Mouse (Mus musculus) liver, embryonic 13.5 days (tissue): ENCODE data around the gene Hrct1. TPM values are rescaled to one million over a fixed set of nuclear protein-coding genes. Genes with fewer than 3 reads are reported as not detected.

Source experiments
- ATAC-seq: fragments of 200-750 bp; cut with Nextera tagmentation; 2 replicates; pipeline ENCODE4 v1.8.0; 2017; ENCODE audit warnings: low read depth, mild to moderate bottlenecking, moderate number of reproducible peaks, moderate library complexity
- DNase-seq: peaks from one replicate; pipeline ENCODE4 v3.0.0; 2022
- H3K27ac ChIP-seq: fragments of 300-500 bp; sonication (generic); 2 replicates; pipeline ENCODE4 v1.5.1; 2015; ENCODE audit warnings: moderate library complexity, mild to moderate bottlenecking, inconsistent platforms
- H3K27me3 ChIP-seq: fragments of 300-500 bp; sonication (generic); 2 replicates; pipeline ENCODE4 v1.6.1; 2015; ENCODE audit warnings: mild to moderate bottlenecking, inconsistent platforms
- H3K36me3 ChIP-seq: fragments of 300-500 bp; sonication (generic); 2 replicates; pipeline ENCODE4 v1.6.1; 2015; ENCODE audit warnings: mild to moderate bottlenecking, inconsistent platforms
- H3K4me1 ChIP-seq: fragments of 300-500 bp; sonication (generic); replicated peaks from 2 replicates; pipeline ENCODE4 v1.6.1; 2015; ENCODE audit warnings: inconsistent platforms
- H3K4me2 ChIP-seq: fragments of 300-500 bp; sonication (generic); 2 replicates; pipeline ENCODE4 v1.6.1; 2015; ENCODE audit warnings: inconsistent platforms, mild to moderate bottlenecking, moderate library complexity
- H3K4me3 ChIP-seq: fragments of 300-500 bp; sonication (generic); replicated peaks from 2 replicates; pipeline ENCODE4 v1.5.1; 2015; ENCODE audit warnings: mild to moderate bottlenecking, inconsistent platforms
- H3K9ac ChIP-seq: fragments of 300-500 bp; sonication (generic); 2 replicates; pipeline ENCODE4 v1.6.1; 2015; ENCODE audit warnings: mild to moderate bottlenecking, inconsistent platforms
- H3K9me3 ChIP-seq: fragments of 300-500 bp; sonication (generic); replicated peaks from 2 replicates; pipeline ENCODE4 v1.6.1; 2016; ENCODE audit warnings: inconsistent platforms
- WGBS: fragments of 180-500 bp; shearing (Covaris S2); methylation state at CpG from one replicate; pipeline ENCODE4 v1.1.7; 2015; ENCODE audit not compliant: insufficient replicate concordance; 5-methylcytosine and 5-hydroxymethylcytosine counted together
- polyA plus RNA-seq: library from polyadenylated mRNA; unstranded; fragments of >200 nt; fragmentation: Nextera tagmentation; extraction: Ambion mirVana; gene quantifications from 2 replicates; pipeline ENCODE4 v1.2.1, GENCODE M21; 2015

The Hrct1 gene
- polyA plus RNA-seq, 1 experiment from 2014 or later: 0.09 TPM

- ATAC-seq: no peak
- H3K4me3 ChIP-seq: no peak overlapping the region
- WGBS: 38% methylated on average over 6 of the region's 6 CpGs
- no peaks in the 10 kb centered on the region for H3K4me1 ChIP-seq
- H3K36me3 ChIP-seq: no peaks in the 10 kb centered on the region
- no peak for DNase-seq
- H3K9ac ChIP-seq: no peak overlapping the region
- no peak overlapping the region for H3K27ac ChIP-seq
- H3K27me3 ChIP-seq: no peaks in the 10 kb centered on the region
- no peaks in the 10 kb centered on the region for H3K9me3 ChIP-seq
- no peak overlapping the region for H3K4me2 ChIP-seq
Measured at GRCm38 (mm10) chr4:43757213-43757612, 30.2 kb downstream of the Hrct1 start.

DNA sequence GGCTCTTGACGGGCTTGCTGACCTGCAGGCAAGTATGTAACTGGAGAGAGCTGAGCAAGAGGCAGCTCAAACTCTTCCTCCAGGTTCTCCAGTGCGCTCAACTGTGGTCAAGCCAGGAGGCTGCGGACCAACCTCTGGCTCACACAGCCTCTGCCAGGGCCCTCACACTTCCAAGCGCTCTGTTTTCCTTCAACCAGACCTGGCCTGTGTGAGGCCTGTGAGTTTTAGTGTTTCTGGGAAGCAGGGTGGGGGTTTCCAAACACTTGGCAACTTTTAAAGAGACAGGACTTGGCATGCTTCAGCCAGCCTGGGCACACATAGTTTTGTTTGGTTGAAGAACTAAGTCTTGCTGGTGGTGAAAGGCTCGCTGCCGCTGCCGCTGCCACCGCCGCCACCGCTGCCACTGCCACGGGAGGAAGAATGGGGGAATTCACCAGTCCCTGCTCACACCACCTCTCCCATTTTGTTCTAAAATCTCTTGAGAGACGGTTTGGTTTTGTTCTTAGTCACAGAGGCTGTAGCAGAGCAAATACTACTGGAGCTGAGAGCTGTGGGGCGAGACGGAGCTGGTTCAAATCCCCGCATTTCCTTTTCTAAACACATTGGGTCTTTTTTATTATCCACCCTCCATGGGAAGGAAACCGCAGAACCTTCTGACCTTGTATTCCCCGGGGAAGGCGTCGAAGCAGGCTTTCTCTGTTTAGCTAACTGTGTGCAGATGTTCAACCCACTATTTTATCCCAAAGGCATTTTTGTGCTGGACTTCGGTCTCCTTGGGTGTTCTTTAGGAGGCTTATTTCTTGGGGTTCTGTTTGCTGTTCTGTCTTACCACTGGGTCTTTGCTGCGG lies 32.8 kb downstream of the Hrct1 start:
- H3K27me3 ChIP-seq: no peaks in the 10 kb centered on the region
- no peak for DNase-seq

DNA sequence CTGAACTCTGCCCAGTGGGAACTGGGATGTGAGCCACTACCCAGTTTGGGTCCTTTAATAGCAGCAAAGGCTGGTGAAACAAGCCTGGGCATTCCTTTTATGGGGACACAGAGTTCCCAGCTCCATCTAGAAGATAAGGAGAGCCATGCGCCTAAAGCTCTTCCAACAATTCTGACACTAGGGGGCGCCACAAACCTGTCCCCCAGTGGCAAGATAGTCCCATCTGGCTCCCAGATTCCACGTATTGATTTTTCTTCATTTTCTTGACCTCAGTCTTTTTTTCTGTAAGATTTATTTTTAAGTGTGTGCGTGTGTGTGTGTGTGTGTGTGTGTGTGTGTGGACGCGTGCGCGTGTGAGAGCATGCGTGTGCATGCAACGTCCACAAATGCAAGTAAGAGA lies 33.5 kb downstream of the Hrct1 start:
- Histone ChIP-seq H3K9ac (no peak overlapping the region), H3K4me1 (no peaks in the 10 kb centered on the region), H3K36me3 (no peaks in the 10 kb centered on the region), H3K4me3 (no peak overlapping the region), H3K9me3 (0 out of 2 replicates have a peak, but pooled peaks cover 4% of the 10 kb centered on the region), H3K4me2 (no peak overlapping the region), H3K27ac (no peak overlapping the region), H3K27me3 (no peaks in the 10 kb centered on the region)
- 66% methylated on average over 10 of the region's 10 CpGs for WGBS
- DNase-seq (no peak), ATAC-seq (no peak)

More for the DNA sequence above, 32.8 kb downstream of the Hrct1 start:
- Histone ChIP-seq H3K4me1 (no peaks in the 10 kb centered on the region), H3K4me3 (no peak overlapping the region), H3K27ac (no peak overlapping the region), H3K9ac (no peak overlapping the region), H3K9me3 (0 out of 2 replicates have a peak, but pooled peaks cover 4% of the 10 kb centered on the region), H3K36me3 (no peaks in the 10 kb centered on the region), H3K4me2 (no peak overlapping the region)
- no peak for ATAC-seq
- 76% methylated on average over 21 of the region's 21 CpGs for WGBS

- DNase-seq: no peak
- WGBS: 47% methylated on average over 2 of the region's 2 CpGs
- H3K9me3 ChIP-seq: 0 out of 2 replicates have a peak, but pooled peaks cover 4% of the 10 kb centered on the region
- H3K27me3 ChIP-seq: no peaks in the 10 kb centered on the region
- H3K4me3 ChIP-seq: no peak overlapping the region
- H3K4me2 ChIP-seq: no peak overlapping the region
- no peak overlapping the region for H3K9ac ChIP-seq
- H3K4me1 ChIP-seq: no peaks in the 10 kb centered on the region
- ATAC-seq: no peak
- H3K27ac ChIP-seq: no peak overlapping the region
- H3K36me3 ChIP-seq: no peaks in the 10 kb centered on the region
Measured at GRCm38 (mm10) chr4:43761336-43761735, 34.3 kb downstream of the Hrct1 start.

DNA sequence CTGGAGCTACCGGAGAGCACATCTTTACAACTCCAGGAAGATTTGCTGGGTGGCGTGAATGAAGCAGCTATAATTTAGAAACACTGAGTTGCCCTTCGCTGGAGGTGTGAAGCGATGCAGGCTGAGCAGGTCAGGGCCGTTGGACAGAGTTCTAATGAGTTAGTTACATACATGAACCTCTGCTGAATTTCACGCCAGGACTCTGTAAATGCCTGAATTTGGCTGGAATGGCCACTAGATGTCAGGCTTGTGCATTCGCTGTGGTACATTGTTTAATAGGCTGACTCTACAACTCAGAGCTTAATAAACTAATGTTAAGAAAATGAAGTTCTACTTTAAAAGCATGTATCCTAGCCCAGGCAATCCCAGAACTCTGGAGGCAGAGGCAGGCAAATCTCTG lies 36.4 kb downstream of the Hrct1 start:
- Histone ChIP-seq H3K4me3 (no peak overlapping the region), H3K27ac (no peak overlapping the region), H3K9me3 (0 out of 2 replicates have a peak, but pooled peaks cover 4% of the 10 kb centered on the region), H3K4me1 (no peaks in the 10 kb centered on the region), H3K9ac (no peak overlapping the region), H3K36me3 (no peaks in the 10 kb centered on the region), H3K27me3 (no peaks in the 10 kb centered on the region), H3K4me2 (no peak overlapping the region)
- no peak for ATAC-seq
- WGBS: 18% methylated on average over 7 of the region's 7 CpGs
- peak; percentile 5 for DNase-seq

DNA sequence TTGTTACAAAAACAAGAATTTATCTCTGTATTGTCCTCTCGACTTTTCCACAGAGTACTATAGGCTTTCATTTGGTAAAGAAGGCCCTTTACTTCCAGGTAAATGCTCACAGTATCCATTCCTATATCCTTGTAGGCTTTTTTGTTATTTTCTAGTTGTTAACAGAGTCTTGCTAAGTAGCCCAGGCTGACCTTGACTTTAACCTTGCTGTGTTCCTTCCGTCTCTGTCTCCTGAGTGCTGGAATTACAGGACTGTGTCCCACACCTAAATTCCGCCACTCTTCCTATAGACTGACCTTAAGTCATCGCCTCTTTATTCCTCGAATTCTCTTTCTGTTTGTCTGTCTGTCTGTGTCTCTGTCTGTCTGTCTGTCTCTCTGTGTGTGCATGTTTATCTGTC lies 41.4 kb downstream of the Hrct1 start:
- H3K27me3 ChIP-seq: peaks cover 4% of the 10 kb centered on the region; the same call in 1 of the 2 replicates
- no peaks in the 10 kb centered on the region for H3K4me1 ChIP-seq
- no peak overlapping the region for H3K4me2 ChIP-seq
- H3K27ac ChIP-seq: no peak overlapping the region
- H3K9ac ChIP-seq: no peak overlapping the region
- H3K4me3 ChIP-seq: no peak overlapping the region
- WGBS: 72% methylated on average over 5 of the region's 5 CpGs
- H3K9me3 ChIP-seq: 0 out of 2 replicates have a peak, but pooled peaks cover 7% of the 10 kb centered on the region
- ATAC-seq: no peak
- H3K36me3 ChIP-seq: no peaks in the 10 kb centered on the region
- DNase-seq: no peak

- Histone ChIP-seq H3K36me3 (no peaks in the 10 kb centered on the region), H3K27ac (no peak overlapping the region), H3K9me3 (0 out of 2 replicates have a peak, but pooled peaks cover 6% of the 10 kb centered on the region), H3K27me3 (peaks cover 4% of the 10 kb centered on the region; the same call in 1 of the 2 replicates), H3K4me3 (no peak overlapping the region), H3K4me2 (no peak overlapping the region), H3K9ac (no peak overlapping the region), H3K4me1 (no peaks in the 10 kb centered on the region)
- DNase-seq (no peak), ATAC-seq (no peak)
- WGBS: 85% methylated on average over 2 of the region's 2 CpGs
Measured at GRCm38 (mm10) chr4:43769374-43769773, 42.4 kb downstream of the Hrct1 start.

GRCm38 (mm10) chr4:43770909-43771308 lies 43.9 kb downstream of the Hrct1 start, which contains the start of gene Olfr159:
TSS of gene Olfr159 (minus strand) at chr4:43771009.
- Histone ChIP-seq H3K4me3 (no peak within 1 kb of the TSS), H3K4me1 (no peaks in the 10 kb centered on the region), H3K9ac (no peak within 1 kb of the TSS), H3K27ac (no peak within 1 kb of the TSS), H3K9me3 (0 out of 2 replicates have a peak, but pooled peaks cover 3% of the 10 kb centered on the region), H3K27me3 (peaks cover 4% of the 10 kb centered on the region; the same call in 1 of the 2 replicates), H3K36me3 (no peaks in the 10 kb centered on the region), H3K4me2 (no peak within 1 kb of the TSS)
- WGBS: 60% methylated on average over 6 of the region's 6 CpGs
- ATAC-seq (no peak), DNase-seq (no peak)

DNA sequence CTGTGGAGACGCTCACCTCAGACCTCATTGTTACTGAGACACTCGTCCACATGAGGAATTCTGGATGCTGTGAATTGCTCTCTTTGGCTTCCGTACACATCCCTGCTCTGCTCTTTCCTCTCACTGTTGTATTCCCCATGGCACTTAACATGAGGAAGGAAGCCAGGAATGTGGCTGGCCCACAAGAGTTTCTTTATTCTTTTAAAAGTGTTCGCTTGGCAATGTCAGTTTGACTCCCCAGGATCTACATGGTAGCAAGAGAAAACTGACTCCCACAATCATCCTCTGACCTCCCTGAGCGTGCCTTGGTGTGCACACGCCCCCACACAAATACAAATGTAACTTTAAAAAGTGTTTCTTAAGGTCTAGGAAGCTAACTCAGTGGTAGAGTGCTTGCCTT lies 44.6 kb downstream of the Hrct1 start:
- Histone ChIP-seq H3K9me3 (0 out of 2 replicates have a peak, but pooled peaks cover 3% of the 10 kb centered on the region), H3K9ac (no peak overlapping the region), H3K27me3 (peaks cover 4% of the 10 kb centered on the region; the same call in 1 of the 2 replicates), H3K36me3 (no peaks in the 10 kb centered on the region), H3K4me1 (no peaks in the 10 kb centered on the region), H3K27ac (no peak overlapping the region), H3K4me3 (no peak overlapping the region), H3K4me2 (no peak overlapping the region)
- DNase-seq: no peak
- WGBS: 46% methylated on average over 6 of the region's 6 CpGs
- ATAC-seq: no peak

DNA sequence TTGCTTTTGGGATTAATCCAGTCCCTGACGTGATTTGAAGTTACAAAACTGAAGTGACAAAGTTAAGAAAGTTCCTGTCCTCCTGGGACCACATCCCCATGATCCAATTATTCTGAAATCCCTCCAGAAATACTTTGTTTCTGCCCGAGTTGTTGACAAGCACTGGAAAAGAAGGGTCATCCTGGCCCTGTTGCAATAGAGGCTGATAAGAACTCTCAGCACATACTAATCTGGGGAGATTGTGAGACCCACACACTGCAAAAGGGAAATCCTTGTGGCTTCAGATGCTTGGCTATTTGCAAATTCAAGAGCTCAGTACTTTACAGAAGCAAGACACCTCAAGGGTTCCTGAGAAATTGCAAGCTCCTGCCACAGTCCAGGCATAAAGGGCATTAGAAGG lies 45.3 kb downstream of the Hrct1 start:
- ATAC-seq: no peak
- Histone ChIP-seq H3K4me3 (no peak overlapping the region), H3K27ac (no peak overlapping the region), H3K9ac (no peak overlapping the region), H3K4me1 (no peaks in the 10 kb centered on the region), H3K27me3 (peaks cover 4% of the 10 kb centered on the region; the same call in 1 of the 2 replicates), H3K4me2 (no peak overlapping the region), H3K9me3 (0 out of 2 replicates have a peak, but pooled peaks cover 3% of the 10 kb centered on the region), H3K36me3 (no peaks in the 10 kb centered on the region)
- 15% methylated on average over 2 of the region's 2 CpGs for WGBS
- no peak for DNase-seq
